Mouse (Mus musculus) layer of hippocampus, postnatal 25 days (tissue): ENCODE measurements around the gene Ankrd44. TPM values are rescaled to one million over a fixed set of nuclear protein-coding genes. Genes with fewer than 3 reads are reported as not detected.

Experiments
- DNase-seq, 2 experiments: peaks; one replicate each; pipeline ENCODE4 v3.0.0; 2022; ENCODE audit warnings: mixed read lengths in 2 of 2, low spot score in 1 of 2; ENCODE audit errors: extremely low spot score in 1 of 2
- total RNA-seq, 2 experiments: library from RNA; stranded (reverse); gene quantifications; 2 replicates each; pipeline ENCODE4 v1.2.3; 2021

The Ankrd44 gene
- total RNA-seq, 2 experiments from 2014 or later: 17.1 to 17.3 TPM

GRCm38 (mm10) chr1:54825718-54826425 lies 100.3 kb downstream of the Ankrd44 start:
- no peak for DNase-seq

DNA sequence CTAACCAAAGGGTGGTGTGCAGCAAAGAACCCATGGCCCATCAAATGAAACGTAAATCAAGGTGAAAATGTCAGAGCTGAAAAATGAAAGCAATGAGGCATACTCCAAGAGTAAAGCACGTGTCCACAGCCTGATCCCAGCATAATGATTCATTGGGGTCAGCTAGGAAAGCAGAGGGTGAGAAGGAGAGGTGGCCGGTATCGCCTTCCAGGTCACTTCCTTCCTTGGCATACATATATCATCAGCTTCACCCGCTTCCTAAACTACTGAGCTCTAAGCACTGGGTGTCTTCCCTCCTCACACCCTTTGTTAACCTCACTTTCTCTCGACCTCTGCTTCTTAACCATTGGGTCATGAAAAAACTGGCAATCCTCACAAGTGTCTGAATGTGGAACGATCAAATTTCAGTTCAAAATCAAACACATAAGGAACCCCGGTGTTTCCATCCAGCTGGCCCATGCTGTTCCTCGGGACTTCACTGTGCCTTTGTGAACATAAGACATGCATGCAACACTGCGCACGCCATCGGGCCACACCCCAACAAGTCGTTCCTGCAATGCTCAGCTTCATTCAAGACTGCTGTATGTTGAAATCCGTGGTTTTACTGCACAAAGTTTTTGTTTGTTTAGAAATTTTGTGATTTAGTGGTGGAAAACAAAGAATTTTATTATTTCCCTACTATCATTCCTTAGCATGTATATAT lies 101.9 kb downstream of the Ankrd44 start:
- DNase-seq: no peak

GRCm38 (mm10) chr1:54821797-54822196 lies 104.4 kb downstream of the Ankrd44 start:
- DNase-seq: no peak

GRCm38 (mm10) chr1:54815206-54815855 lies 110.9 kb downstream of the Ankrd44 start:
- DNase-seq: no peak

- no peak for DNase-seq
Observed at GRCm38 (mm10) chr1:54809811-54810549, 116.2 kb downstream of the Ankrd44 start.

DNA sequence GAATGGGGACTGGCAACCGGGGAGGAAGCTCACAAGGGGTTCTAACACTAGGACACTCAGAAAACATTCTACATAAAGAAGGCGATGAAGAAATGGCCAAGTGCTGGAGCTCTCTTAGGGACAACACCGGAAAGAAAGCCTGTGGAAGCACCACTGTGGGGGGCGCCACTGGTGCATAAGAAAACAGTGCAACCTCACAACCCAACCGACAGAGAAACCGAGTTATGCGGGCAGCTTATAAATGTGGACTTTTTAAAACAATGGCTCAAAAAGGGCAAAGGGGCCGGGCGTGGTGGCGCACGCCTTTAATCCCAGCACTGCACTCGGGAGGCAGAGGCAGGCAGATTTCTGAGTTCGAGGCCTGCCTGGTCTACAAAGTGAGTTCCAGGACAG lies 117.1 kb downstream of the Ankrd44 start:
- no peak for DNase-seq

DNA sequence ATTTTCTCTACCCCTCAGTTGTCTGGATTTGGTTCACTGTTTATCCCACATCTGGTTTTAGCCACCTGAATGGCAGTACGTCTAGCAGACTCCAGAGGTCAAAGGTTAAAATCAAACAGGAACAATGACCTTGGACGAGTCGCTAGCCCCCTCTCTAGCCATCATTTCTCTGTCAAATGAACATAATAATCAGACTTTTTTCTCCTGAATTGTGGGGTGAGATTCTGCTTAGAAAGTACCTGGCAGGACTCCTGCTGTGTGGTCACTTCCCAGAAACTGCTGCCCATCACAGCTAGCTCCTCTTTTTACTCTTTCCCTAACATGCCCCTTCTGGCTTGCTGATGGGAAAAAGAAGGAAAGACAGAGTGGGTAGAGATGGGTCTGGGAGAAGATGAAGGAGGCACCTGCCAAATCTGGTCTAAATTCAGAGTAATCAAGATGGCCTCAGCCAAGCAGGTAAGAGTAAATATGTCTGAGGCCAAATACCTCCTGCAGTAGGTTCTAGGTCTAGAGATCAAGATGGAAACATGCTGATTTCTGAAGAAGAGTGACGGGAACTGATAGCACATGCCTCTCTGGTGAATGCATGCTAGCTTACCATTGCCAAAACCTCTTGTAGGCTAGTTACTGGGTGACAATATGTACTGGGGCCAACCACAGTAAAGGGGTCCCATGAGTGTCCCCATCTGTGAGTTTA lies 117.6 kb downstream of the Ankrd44 start:
- no peak for DNase-seq

DNA sequence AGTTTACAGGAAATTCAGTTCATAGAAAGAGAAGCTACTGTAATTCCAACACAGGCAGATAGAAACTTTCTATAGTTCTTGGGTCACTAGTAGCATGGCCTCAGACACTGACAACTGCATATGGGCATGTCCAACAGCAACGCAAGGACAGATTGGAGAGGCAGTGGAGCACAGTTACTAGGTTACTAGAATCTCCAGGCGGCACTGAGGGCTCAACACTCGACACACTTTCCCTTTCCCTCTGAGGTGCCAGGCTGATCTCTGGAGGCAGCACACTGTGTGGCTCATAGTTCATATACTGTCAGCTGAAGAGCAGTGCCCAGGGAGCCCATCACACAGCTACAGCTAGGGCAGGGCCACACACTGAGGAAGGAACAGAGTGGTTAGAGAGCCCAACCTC lies 118.4 kb downstream of the Ankrd44 start:
- DNase-seq: no peak

GRCm38 (mm10) chr1:54806116-54806850 lies 119.9 kb downstream of the Ankrd44 start:
- no peak for DNase-seq

- no peak for DNase-seq
Observed at GRCm38 (mm10) chr1:54804406-54804805, 121.8 kb downstream of the Ankrd44 start.

- DNase-seq: no peak
Observed at GRCm38 (mm10) chr1:54802703-54803102, 123.5 kb downstream of the Ankrd44 start.

DNA sequence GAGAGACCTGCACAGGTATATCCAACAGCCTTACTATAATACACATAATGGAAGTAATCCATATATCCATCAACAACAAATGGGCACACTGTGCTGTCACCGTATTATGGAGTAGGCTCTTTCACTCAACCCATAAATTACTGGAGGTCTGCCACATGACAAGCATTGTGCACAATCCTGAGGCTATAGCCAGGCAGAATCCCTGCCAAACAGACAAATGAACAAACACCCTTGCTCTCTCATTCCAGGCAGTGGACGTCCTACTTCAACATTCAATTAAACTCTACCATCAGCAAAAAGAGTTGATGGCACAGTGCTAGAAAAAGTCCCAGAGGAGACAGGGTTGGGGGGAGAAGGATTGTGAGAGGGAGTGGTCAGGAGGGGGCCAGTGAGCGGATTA lies 124.9 kb downstream of the Ankrd44 start:
- no peak for DNase-seq

DNA sequence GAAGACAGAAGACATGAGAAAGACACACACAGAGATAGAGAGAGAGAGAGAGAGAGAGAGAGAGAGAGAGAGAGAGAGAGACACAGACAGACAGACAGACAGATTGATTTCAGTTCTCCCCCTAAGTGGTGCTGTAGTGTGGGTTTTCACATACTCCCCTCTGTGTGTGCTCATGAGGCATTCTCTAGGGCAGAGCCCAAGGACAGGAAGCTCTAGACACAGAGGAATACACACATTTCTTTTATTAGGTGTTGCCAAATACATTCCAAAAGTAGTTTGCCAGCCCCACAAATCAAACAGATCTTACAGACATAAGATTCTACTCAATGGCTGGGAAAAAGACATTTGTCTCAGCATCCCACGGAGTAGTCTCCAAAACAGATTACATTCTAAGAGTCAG lies 126.8 kb downstream of the Ankrd44 start:
- DNase-seq: no peak

GRCm38 (mm10) chr1:54798415-54798814 lies 127.8 kb downstream of the Ankrd44 start:
- DNase-seq: no peak

DNA sequence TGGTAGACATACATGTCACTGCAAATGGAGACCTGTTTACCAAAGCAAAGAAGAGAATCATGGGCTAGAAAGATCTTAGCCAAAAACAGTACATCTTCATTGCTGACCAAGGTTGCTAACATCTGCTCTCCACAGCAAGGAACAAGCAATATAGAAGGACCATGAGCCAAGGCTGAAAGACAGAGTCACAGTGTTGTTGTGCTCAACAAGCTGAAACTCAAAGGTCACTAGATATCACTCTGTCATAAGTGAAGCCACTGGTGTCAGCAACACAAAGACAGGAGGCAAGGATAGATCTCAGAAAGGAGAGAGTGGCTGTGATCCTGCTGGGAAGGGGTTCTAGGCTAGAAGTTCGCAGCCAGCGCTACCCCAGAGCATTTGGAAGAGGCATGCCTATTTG lies 131.5 kb downstream of the Ankrd44 start:
- no peak for DNase-seq

DNA sequence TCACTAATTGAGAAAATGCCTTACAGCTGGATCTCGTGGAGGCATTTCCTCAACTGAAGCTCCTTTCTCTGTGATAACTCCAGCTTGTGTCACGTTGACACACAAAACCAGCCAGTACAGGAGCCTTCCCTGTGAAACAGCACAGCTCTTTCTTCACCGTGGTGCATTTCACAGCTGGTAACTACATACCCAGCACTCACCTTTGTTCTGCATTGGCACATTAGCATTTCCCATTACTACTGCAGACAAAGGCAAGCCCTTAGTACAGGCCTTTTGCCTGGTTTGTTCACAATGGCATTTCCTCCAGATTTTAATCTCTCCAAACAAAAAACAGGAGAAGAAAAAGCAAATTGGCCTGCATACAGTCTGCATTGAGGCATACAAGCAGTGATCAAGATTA lies 134.8 kb downstream of the Ankrd44 start:
- DNase-seq: no peak

- DNase-seq: no peak
Observed at GRCm38 (mm10) chr1:54789327-54789960, 136.7 kb downstream of the Ankrd44 start.

DNA sequence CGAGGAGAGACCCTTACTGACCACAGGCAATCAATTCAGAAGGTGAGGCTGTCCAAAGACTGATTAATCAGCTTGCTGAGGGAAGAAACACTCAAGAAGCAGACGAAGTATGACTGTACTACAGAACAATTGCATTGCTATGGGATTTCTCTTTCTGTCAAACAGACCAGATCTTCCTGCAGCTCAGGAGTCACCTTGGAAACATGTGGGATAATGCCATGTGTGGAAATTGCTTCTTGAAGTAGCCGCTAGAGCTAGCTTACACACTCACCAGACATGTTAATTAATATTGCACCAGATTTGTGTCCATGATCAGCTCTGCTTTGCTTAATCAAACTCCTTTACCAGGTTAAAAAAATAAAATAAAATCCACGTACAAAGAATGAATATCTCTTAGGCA lies 137.8 kb downstream of the Ankrd44 start:
- DNase-seq: no peak

GRCm38 (mm10) chr1:54778151-54778550 lies 148.0 kb downstream of the Ankrd44 start:
- DNase-seq: no peak
